ENCODE assay signal across 18 mouse cellular contexts in genomic region chrX:9695997-9696396, GRCm38 (mm10). TPM values are rescaled to one million over a fixed set of nuclear protein-coding genes. Genes with fewer than 3 reads are reported as not detected.
DNase-seq lines count a peak whose midpoint lies in the region; ATAC-seq lines count a peak whose summit lies in the region.
"Had no signal": no experiment of that assay in that cellular context is flagged by ENCODE, and none has a peak within 500 bp of the region (broad histone marks: within the 10 kb centered on the region; RNA-seq: fewer than 3 reads in every experiment).

No protein-coding gene starts in this region.

- no peaks in the 10 kb centered on the region for H3K36me3 ChIP-seq in forebrain, embryonic 11.5 days (ENCODE audit: control insufficient read depth, insufficient read depth, low read length)
- no peaks in the 10 kb centered on the region for H3K36me3 ChIP-seq in forebrain, embryonic 10.5 days (replicated peaks)
- no peaks in the 10 kb centered on the region for H3K36me3 ChIP-seq in forebrain, embryonic 14.5 days (ENCODE audit: control insufficient read depth, insufficient read depth, low read length)
- H3K36me3 ChIP-seq in midbrain, embryonic 11.5 days (ENCODE audit: control insufficient read depth, insufficient read depth, low read length): no peaks in the 10 kb centered on the region
- H3K36me3 ChIP-seq: embryonic facial prominence, embryonic 13.5 days had no signal

- H3K27me3 ChIP-seq in forebrain, embryonic 11.5 days (ENCODE audit: control insufficient read depth, insufficient read depth, low read length): no peaks in the 10 kb centered on the region
- H3K27me3 ChIP-seq in forebrain, embryonic 10.5 days (ENCODE audit: poor library complexity, severe bottlenecking): no peaks in the 10 kb centered on the region
- H3K27me3 ChIP-seq in forebrain, embryonic 14.5 days (replicated peaks; ENCODE audit: control insufficient read depth, insufficient read depth, low read length): no peaks in the 10 kb centered on the region
- H3K27me3 ChIP-seq in midbrain, embryonic 11.5 days (ENCODE audit: control insufficient read depth, insufficient read depth, low read length): no peaks in the 10 kb centered on the region
- H3K27me3 ChIP-seq: embryonic facial prominence, embryonic 13.5 days had no signal

- 44% methylated on average over 6 of the region's 6 CpGs for WGBS in forebrain, embryonic 11.5 days
- 60% methylated on average over 6 of the region's 6 CpGs for WGBS in forebrain, embryonic 10.5 days
- WGBS in forebrain, embryonic 14.5 days: 44% methylated on average over 6 of the region's 6 CpGs
- WGBS in midbrain, embryonic 11.5 days: 47% methylated on average over 6 of the region's 6 CpGs

- H3K9ac ChIP-seq in forebrain, embryonic 11.5 days (ENCODE audit: low read length): no peak overlapping the region
- no peak overlapping the region for H3K9ac ChIP-seq in forebrain, embryonic 14.5 days (ENCODE audit: low read length)
- H3K9ac ChIP-seq in midbrain, embryonic 11.5 days (ENCODE audit: low read length): no peak overlapping the region
- H3K9ac ChIP-seq: embryonic facial prominence, embryonic 13.5 days had no signal

- H3K27ac ChIP-seq in forebrain, embryonic 11.5 days (ENCODE audit: low read depth, low read length): no peak overlapping the region
- H3K27ac ChIP-seq in forebrain, embryonic 10.5 days: no peak overlapping the region
- H3K27ac ChIP-seq in forebrain, embryonic 14.5 days (ENCODE audit: low read depth, low read length): no peak overlapping the region
- no peak overlapping the region for H3K27ac ChIP-seq in midbrain, embryonic 11.5 days (ENCODE audit: low read depth, low read length)
- H3K27ac ChIP-seq: embryonic facial prominence, embryonic 13.5 days; gastrocnemius, adult 2 months had no signal

- H3K4me1 ChIP-seq in forebrain, embryonic 11.5 days (replicated peaks; ENCODE audit: control insufficient read depth, insufficient read depth, low read length): no peaks in the 10 kb centered on the region
- no peaks in the 10 kb centered on the region for H3K4me1 ChIP-seq in forebrain, embryonic 10.5 days
- H3K4me1 ChIP-seq in forebrain, embryonic 14.5 days (ENCODE audit: control insufficient read depth, insufficient read depth, low read length): no peaks in the 10 kb centered on the region; the same call in 1 of the 2 replicates
- H3K4me1 ChIP-seq in midbrain, embryonic 11.5 days (ENCODE audit: control insufficient read depth, insufficient read depth, low read length): no peaks in the 10 kb centered on the region
- H3K4me1 ChIP-seq: embryonic facial prominence, embryonic 13.5 days had no signal

- no peak overlapping the region for H3K4me2 ChIP-seq in forebrain, embryonic 11.5 days (ENCODE audit: low read depth, low read length, severe bottlenecking)
- H3K4me2 ChIP-seq in forebrain, embryonic 14.5 days (ENCODE audit: low read length): no peak overlapping the region
- no peak overlapping the region for H3K4me2 ChIP-seq in midbrain, embryonic 11.5 days
- H3K4me2 ChIP-seq: embryonic facial prominence, embryonic 13.5 days had no signal

- H3K4me3 ChIP-seq in forebrain, embryonic 11.5 days (ENCODE audit: low read depth, low read length): no peak overlapping the region
- H3K4me3 ChIP-seq in forebrain, embryonic 10.5 days: no peak overlapping the region
- no peak overlapping the region for H3K4me3 ChIP-seq in forebrain, embryonic 14.5 days (ENCODE audit: low read depth, low read length)
- H3K4me3 ChIP-seq in midbrain, embryonic 11.5 days (ENCODE audit: low read depth, low read length): no peak overlapping the region
- H3K4me3 ChIP-seq: embryonic facial prominence, embryonic 13.5 days; gastrocnemius, adult 2 months had no signal

- no peak for DNase-seq in forebrain, embryonic 11.5 days (ENCODE audit: low spot score)
- no peak for DNase-seq in forebrain, embryonic 10.5 days (ENCODE audit: extremely low spot score, low spot score)
- DNase-seq in forebrain, embryonic 14.5 days (ENCODE audit: low spot score): peak; percentile 79
- no peak for DNase-seq in midbrain, embryonic 11.5 days (ENCODE audit: low spot score, missing footprints)
- peak; percentile 55 for DNase-seq in retina, postnatal 1 day
- DNase-seq in cerebellum, adult 11 months: no peak
- no peak for DNase-seq in gastrocnemius, postnatal 10 days
- DNase-seq: cerebellum, postnatal 25 days; gastrocnemius, adult 2 months; kidney, adult 8-10 months; kidney, postnatal 4 days; lung, adult 18-20 months; lung, postnatal 36 days; spleen, adult 18-20 months; thymus, adult 2 months had no signal

- no peaks in the 10 kb centered on the region for H3K9me3 ChIP-seq in forebrain, embryonic 11.5 days (ENCODE audit: control insufficient read depth, low read length)
- H3K9me3 ChIP-seq in forebrain, embryonic 10.5 days: no peaks in the 10 kb centered on the region
- H3K9me3 ChIP-seq in forebrain, embryonic 14.5 days (replicated peaks; ENCODE audit: control insufficient read depth, low read length): no peaks in the 10 kb centered on the region
- no peaks in the 10 kb centered on the region for H3K9me3 ChIP-seq in midbrain, embryonic 11.5 days (ENCODE audit: control insufficient read depth, low read length)
- H3K9me3 ChIP-seq: embryonic facial prominence, embryonic 13.5 days had no signal

- peak; percentile 89 for ATAC-seq in forebrain, embryonic 11.5 days (replicated peaks; ENCODE audit: low FRiP score)
- ATAC-seq in forebrain, embryonic 14.5 days: peak; percentile 95
- peak; percentile 87 for ATAC-seq in midbrain, embryonic 11.5 days (ENCODE audit: low FRiP score)
- ATAC-seq in erythroblast, adult 5-6 weeks (replicated peaks; ENCODE audit: low FRiP score, poor library complexity, severe bottlenecking): no peak
- ATAC-seq: inflammation-experienced regulatory T-cells, adult 6 months had no signal

RNA-seq across cellular contexts. Expression of gene Dynlt3, which starts 33.2 kb away (rescaled TPM):
- polyA plus RNA-seq in forebrain, embryonic 11.5 days (2014; fragmentation: Nextera tagmentation; extraction: Ambion mirVana): 28.5 and 29.2 TPM in 2 replicates
- 20.2 and 22.1 TPM in 2 replicates for polyA plus RNA-seq in forebrain, embryonic 10.5 days (2016; fragmentation: Nextera tagmentation; extraction: Ambion mirVana)
- 40.4 and 43.9 TPM in 2 replicates for polyA plus RNA-seq in forebrain, embryonic 14.5 days (2014; fragmentation: Nextera tagmentation; extraction: Ambion mirVana)
- 22.6 and 28.0 TPM in 2 replicates for polyA plus RNA-seq in midbrain, embryonic 11.5 days (2014; fragmentation: Nextera tagmentation; extraction: Ambion mirVana)
- 16.1 and 26.7 TPM in 2 replicates for total RNA-seq in erythroblast, adult 5-6 weeks (2015; ENCODE audit: low replicate concordance)
- total RNA-seq in erythroblast, adult 5-6 weeks (2017; ENCODE audit: low replicate concordance): 12.9 and 17.1 TPM in 2 replicates
- 10 to 100 TPM; 66.0 to 68.5 TPM for total RNA-seq in gastrocnemius, postnatal 10 days (2021)

Comparison
In these comparisons a context has a peak if more than half of its experiments do, and no peak if none do; other contexts are left out.
1. DNase-seq: peak in forebrain, embryonic 14.5 days (single experiment) and retina, postnatal 1 day (single experiment); none in forebrain, embryonic 11.5 days (single experiment), forebrain, embryonic 10.5 days (single experiment), midbrain, embryonic 11.5 days (single experiment), cerebellum, adult 11 months (single experiment) and gastrocnemius, postnatal 10 days (single experiment).